Mouse (Mus musculus) testis, postnatal 14 days (tissue): ENCODE results near the gene Hdac11.
"Not testable (repeated sequence)": the region's sequence is repeated elsewhere in the genome, so short reads cannot be mapped to it uniquely, and the experiment has no call there.

Experiments
- DNase-seq: peaks from one replicate; pipeline ENCODE4 v3.0.0; 2021; ENCODE audit warnings: low spot score

Hdac11 gene

GRCm38 (mm10) chr6:91205346-91205745 is 48.9 kb downstream of the Hdac11 start:
- DNase-seq = no peak

- no peak for DNase-seq
Measured at GRCm38 (mm10) chr6:91205791-91206190, 49.3 kb downstream of the Hdac11 start.

GRCm38 (mm10) chr6:91207491-91207890 is 51.0 kb downstream of the Hdac11 start:
- no peak for DNase-seq

GRCm38 (mm10) chr6:91209780-91210179 is 53.3 kb downstream of the Hdac11 start:
- no peak for DNase-seq

- no peak for DNase-seq
Measured at GRCm38 (mm10) chr6:91210852-91211251, 54.4 kb downstream of the Hdac11 start.

- DNase-seq = not testable (repeated sequence)
Measured at GRCm38 (mm10) chr6:91212155-91212554, 55.7 kb downstream of the Hdac11 start, which contains the start of gene Fbln2. Gene Fbln2 (plus strand): TSS chr6:91212455.

GRCm38 (mm10) chr6:91212571-91212970 is 56.1 kb downstream of the Hdac11 start:
- peak; percentile 42 for DNase-seq

GRCm38 (mm10) chr6:91213287-91214218 is 57.1 kb downstream of the Hdac11 start:
- DNase-seq = no peak

GRCm38 (mm10) chr6:91215454-91215853 is 59.0 kb downstream of the Hdac11 start:
- DNase-seq = no peak

- DNase-seq = no peak
Measured at GRCm38 (mm10) chr6:91218445-91218844, 62.0 kb downstream of the Hdac11 start.

- no peak for DNase-seq
Measured at GRCm38 (mm10) chr6:91218871-91219270, 62.4 kb downstream of the Hdac11 start.

- no peak for DNase-seq
Measured at GRCm38 (mm10) chr6:91220062-91220461, 63.6 kb downstream of the Hdac11 start.

- DNase-seq = peak; percentile 26
Measured at GRCm38 (mm10) chr6:91221094-91221493, 64.6 kb downstream of the Hdac11 start.

GRCm38 (mm10) chr6:91222694-91223346 is 66.4 kb downstream of the Hdac11 start:
- no peak for DNase-seq
